Mouse (Mus musculus) forelimb bud, embryonic 11.5 days (tissue): ENCODE results near the gene Hspb9.

ENCODE experiments used
- DNase-seq: peaks from one replicate; pipeline ENCODE4 v3.0.0-alpha.2; 2012; ENCODE audit warnings: low read depth, low spot score

Gene Hspb9

GRCm38 (mm10) chr11:100759611-100760233 lies 46.1 kb downstream of the Hspb9 start, which contains the start of gene Kcnh4:
Gene Kcnh4 (minus strand): TSS chr11:100759942.
- no peak for DNase-seq

DNA sequence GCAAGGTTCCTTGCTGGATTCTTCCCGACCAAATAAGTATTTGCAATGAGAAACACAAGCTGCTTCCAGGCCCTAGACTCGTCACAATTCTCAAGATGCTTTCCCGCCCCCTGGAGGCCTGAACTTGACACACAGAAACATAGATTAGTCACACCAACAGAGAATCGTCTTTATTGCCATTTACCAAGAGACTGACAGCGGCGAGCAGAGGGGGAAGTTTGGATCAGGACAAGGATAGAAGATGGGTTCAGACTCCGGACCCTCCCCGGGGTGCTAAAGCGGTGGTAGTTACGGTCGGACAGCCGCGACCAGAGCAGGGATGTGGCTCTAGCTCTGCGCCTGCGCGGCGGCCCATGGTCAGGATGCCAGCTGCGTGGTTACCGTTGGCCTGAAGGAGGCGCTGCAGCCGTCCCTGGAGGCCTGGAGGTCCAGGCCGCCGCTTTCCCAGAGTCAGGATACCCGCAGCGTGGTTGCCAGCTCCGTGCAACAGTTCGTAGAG lies 47.9 kb downstream of the Hspb9 start:
- DNase-seq = peak; percentile 81

DNA sequence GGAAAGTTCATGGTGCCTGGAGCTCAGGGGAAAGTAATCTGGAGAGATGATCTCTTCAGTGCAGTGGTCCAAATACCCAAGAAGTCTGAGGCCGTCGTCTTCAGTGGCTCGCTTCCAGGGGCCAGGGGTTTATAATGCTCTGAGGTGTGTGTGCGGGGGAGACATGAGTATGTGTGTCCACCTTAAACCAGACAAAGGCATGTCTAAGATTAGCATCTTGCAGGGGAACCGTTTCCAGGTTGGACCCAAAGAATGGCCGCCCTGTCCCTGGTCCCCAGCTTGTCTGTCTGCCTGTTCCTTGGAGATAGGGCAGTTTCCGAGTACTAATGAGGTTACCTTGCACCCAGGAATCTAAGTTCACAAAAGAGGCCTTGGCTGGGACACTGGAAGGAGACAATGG lies 49.2 kb downstream of the Hspb9 start, which contains the start of gene Hcrt:
Hcrt (minus strand) TSS at position 101 of the 400 bp plus-strand sequence.
- DNase-seq = no peak
